Mouse (Mus musculus) MN1 (cell line): ENCODE measurements around the gene Ppl.

Experiments
- DNase-seq: peaks from one replicate; pipeline ENCODE4 v3.0.0-alpha.2; 2016; ENCODE audit warnings: low spot score

Ppl gene

DNA sequence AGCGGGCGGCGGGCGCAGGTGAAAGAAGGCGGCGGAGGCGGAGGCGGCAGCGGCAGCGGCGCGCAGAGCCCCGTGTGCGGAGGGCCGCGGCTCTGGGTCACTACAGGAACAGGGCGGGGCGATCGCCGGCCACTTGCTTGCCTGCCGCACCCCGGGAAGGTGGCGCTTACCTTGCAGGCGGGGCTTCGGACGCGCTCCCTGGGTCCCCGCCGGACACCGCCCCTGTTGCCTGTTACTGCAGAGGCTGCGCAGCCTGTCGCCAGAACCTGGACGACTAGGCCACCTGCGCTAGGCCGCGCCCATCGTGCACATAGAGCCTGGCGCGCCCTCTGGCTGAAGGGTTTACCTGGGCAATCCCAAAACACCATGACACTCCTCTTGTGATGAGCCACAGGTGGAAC is at the start of gene Ppl:
Gene Ppl, minus strand, starts transcription at position 21 of the 401 bp plus-strand sequence.
- DNase-seq = peak; percentile 46

- DNase-seq = no peak
Observed at GRCm38 (mm10) chr16:5172636-5173035, 40.4 kb upstream of the Ppl start.

GRCm38 (mm10) chr16:5168829-5169228 is 36.6 kb upstream of the Ppl start:
- no peak for DNase-seq

- no peak for DNase-seq
Observed at GRCm38 (mm10) chr16:5168038-5168437, 35.8 kb upstream of the Ppl start.

DNA sequence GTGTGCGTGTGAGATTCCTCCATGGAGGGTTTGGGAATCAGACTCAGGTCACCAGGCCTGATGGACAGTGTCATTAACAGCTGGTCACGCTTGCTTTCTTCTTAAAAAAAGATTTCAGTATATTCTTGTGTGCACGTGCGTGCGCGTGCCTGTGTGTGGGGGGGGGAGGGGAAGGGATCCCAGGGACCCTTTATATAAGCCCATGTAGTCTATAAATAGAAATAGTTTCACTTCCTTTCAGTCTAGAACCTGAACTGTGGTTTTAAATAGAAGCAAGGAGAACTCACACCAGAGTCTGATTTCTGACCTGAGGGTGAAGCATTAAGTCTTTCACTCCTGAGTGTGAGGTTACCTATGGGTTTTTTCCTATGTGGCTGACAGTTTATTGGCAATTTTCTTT is 32.1 kb upstream of the Ppl start:
- DNase-seq = no peak

- peak; percentile 66 for DNase-seq
Observed at GRCm38 (mm10) chr16:5159248-5159647, 27.0 kb upstream of the Ppl start.

DNA sequence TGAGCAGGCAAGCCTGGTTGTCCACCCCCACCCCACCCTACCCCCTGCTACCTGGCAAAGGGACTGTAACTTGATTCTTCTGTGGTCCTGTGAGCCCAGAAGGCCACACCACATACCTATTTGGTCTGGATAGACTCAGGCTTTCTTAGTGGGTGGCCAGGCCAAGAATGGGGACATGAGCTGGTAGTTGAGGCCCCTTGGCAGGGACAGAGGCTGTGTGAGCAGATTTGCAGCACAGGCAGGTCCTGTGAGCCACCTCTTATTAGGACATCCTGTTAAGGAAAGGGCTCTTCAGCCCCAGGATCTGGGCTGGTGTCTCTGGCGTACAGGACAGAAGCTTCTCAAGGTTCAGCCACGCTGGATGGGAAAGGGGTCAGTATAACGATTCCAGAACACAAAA is 24.9 kb upstream of the Ppl start:
- DNase-seq = no peak

DNA sequence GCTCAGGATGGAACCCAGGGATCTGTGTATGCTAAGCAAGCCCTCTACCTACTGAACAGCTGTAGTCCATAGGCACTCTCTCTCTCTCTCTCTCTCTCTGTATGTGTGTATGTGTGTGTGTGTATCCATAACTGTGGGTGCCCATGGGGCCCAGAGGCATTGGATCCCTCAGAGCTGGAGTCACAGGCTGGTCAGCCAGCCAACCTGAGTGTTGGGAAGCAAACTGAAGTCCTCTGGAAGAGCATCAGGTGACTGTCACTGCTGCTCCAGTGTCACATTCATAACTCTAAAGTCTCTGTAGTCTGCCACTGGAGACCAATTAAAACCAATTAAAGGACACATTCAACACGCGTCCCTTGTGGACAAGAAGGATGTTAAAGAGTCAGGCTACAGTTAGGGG is 24.3 kb upstream of the Ppl start:
- DNase-seq = no peak

DNA sequence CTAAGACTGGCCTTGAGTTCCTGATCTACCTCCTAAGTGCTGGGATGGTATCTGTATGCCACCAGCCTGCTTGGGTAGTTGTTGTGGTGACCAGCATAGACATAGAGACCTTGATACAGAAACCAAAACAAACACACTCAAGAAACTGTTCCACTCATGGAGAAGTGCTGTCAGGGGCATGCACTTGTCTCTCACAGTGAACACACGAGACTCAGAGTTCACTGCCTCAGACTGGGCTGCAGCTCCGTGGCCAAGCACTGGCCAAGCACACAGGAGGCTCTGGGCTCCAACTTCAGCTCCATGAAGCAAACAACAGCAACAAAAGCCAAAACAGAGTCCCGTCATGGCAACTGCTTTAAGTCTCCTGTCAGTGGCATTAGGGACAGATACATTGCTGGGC is 22.8 kb upstream of the Ppl start:
- no peak for DNase-seq

DNA sequence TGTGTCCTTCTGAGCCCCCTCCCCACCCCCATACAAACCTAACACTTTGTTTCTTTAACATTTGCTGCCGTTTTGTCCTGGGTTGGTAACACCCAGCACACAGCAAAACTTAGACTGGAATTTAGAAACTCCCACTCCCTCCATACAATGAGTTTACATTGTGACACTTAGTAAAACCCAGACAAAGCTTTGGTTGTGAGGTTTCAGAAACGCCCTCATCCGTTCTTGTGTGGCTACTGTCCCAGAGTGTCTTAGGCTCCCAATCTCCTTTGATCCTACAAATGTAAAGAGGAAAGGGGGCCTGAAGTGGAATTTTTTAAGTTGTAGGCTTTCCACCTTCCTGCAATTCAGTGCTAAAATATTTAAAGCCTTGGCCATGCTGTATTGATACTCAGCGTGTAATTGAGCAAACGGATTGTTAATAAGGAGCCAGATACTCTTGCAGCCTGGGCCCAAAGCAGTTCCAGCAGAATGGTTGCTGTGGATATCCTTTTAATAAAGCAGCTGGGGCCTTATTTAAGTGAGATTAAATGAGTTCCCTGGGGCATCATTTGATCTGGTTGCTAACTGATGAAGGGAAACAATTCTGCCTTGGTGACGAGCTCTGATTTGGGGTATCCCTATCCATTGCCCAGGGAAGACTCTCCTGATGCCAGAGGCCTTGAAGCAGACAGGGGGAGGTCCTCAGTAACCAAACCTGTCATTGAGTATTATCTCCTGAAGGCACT is 21.2 kb upstream of the Ppl start:
- DNase-seq = no peak

GRCm38 (mm10) chr16:5150544-5150943 is 18.3 kb upstream of the Ppl start:
- no peak for DNase-seq

GRCm38 (mm10) chr16:5147037-5147385 is 14.8 kb upstream of the Ppl start, which contains the start of gene Sec14l5:
TSS of gene Sec14l5 (plus strand) at chr16:5147109.
- no peak for DNase-seq

DNA sequence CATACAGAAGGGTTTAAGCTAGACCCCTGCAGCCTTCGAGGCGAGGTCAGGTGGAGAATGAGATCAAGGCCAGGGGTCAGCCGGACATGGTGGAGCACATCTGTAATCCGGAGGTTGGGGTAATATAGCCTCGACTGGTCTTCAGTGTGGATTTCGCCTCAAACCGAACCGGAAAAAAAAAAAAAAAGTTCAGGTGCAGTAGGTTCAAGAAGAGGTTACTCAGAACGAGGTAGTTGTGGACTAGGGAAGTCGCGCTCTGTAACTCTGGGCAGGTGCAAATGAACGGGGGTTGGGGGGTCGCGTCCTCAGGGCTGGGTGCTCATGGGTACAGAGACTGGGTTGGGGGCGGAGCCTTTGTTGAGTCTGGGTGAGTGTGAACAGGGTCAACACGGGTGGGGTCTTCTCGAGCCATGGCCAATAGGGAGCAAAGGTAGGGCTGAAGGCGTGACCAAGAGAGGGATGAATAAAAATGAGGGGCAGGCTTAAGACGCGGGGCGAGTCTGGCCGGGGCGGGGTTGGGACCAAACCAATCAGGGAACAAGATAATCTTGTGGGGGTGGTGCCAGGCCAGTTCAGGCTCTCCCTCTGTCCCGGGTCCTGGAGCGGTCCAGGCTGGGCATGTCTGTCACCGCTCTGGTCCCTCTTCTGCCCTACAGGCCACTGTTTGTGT is 14.3 kb upstream of the Ppl start:
- DNase-seq = peak; percentile 76

GRCm38 (mm10) chr16:5145570-5145969 is 13.3 kb upstream of the Ppl start:
- DNase-seq = peak; percentile 89

- peak; percentile 58 for DNase-seq
Observed at GRCm38 (mm10) chr16:5139741-5140140, 7.5 kb upstream of the Ppl start.

DNA sequence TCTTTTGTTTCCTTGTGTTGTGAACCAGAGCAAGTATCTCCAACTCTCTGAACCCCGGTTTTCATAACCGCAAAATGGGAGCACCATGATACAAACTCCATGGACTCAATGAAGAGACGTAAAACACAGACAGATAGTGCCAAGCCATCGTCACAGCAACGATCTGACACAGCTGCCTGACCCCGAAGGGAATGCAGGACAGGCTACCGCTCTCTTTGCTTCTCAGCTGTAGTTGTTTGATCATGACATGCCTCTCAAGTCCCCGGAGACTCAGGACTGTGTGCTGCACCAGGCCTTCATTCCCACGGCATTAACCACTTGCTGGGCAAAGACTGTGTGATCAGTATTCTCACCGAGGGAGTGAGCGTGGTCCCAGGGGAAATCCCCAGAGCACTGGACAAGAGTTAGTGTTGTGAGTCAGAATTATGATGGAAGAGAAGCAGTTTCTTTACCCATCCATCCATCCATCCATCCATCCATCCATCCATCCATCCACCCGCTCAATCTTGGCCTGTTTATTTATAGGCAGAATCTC is 4.9 kb upstream of the Ppl start:
- peak; percentile 42 for DNase-seq

DNA sequence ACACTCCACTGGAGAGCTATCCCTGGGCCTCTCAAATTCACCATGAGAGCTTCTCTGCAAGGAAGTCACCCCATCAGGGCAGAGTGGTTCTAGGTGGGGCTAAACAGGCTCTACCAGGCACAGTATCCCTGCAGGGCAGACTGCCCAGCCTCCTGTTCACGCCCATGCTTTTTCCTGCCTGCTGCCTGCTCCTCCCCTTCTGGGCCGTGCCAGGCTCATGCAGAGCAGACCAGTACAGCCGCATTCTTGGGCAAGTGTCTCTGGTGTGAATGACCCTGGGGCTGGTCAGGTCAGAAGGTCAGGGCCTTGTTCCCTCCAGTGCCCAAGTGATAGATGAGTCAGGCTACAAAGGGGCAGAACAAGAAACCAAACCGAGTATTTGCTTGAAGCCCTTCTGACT is 4.3 kb upstream of the Ppl start:
- peak; percentile 48 for DNase-seq

GRCm38 (mm10) chr16:5135551-5136261 is 3.5 kb upstream of the Ppl start:
- no peak for DNase-seq

DNA sequence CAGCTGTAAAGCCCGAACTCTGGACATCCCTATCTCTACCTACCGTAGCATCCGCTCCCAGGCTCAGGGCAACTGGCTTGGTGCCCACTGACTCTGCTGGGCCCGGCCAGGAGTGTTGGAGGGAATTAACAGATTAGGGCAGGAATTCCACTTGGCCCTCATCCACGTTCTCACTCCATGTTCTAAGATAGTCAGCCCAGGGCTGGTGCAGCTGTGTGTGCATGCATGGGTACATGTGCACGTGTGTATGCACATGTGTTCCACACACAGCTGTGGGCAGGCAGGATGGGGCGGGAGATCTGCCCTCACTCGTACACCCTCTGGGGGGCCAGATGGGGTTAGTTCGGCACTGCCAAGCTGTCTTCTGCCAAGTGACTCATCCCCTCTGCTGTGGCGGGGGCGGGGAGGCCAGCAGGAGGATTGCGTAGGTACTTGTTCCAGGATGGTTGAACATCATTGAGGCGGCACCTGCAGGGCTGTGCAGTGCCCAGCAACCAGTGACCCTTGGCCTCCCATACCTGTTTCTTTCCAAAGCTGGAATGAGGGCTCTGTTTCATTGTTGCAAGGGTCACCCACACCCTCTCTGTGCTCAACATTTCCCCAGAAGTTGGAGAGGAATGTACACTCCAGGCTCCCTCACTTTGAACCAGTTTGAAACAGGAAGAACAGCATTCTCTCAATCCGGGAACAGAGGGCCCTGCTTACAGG is 2.6 kb upstream of the Ppl start:
- DNase-seq = peak; percentile 77

GRCm38 (mm10) chr16:5131251-5131922 is 834 bp downstream of the Ppl start:
- no peak for DNase-seq

DNA sequence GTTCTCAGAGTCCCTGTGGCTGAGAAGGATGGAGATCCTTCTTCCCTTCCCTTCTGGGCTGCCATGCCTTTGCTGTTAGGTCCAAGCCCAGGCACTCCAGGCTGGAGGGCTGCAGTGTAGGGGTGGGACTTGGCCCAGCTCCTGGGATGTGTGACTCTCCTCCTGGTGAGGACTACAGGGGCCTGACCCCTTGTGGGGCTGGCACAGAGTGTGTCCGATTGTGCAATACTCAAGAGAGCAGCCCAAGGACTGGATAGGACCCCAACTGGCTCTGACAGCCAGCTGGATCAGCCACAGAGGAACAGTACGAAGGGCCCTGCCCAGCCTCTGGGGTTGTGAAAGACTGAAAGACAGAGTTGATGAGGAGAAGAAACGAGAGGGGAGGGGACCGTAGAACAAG is 1.5 kb downstream of the Ppl start:
- peak; percentile 28 for DNase-seq

- DNase-seq = no peak
Observed at GRCm38 (mm10) chr16:5130196-5130595, 2.0 kb downstream of the Ppl start.
